Mouse (Mus musculus): ENCODE results near the gene Rpl13a. TPM values are rescaled to one million over a fixed set of nuclear protein-coding genes. Genes with fewer than 3 reads are reported as not detected.

Rpl13a gene
- polyA plus RNA-seq, 1 experiment from 2014 or later = 1,485 TPM

DNA sequence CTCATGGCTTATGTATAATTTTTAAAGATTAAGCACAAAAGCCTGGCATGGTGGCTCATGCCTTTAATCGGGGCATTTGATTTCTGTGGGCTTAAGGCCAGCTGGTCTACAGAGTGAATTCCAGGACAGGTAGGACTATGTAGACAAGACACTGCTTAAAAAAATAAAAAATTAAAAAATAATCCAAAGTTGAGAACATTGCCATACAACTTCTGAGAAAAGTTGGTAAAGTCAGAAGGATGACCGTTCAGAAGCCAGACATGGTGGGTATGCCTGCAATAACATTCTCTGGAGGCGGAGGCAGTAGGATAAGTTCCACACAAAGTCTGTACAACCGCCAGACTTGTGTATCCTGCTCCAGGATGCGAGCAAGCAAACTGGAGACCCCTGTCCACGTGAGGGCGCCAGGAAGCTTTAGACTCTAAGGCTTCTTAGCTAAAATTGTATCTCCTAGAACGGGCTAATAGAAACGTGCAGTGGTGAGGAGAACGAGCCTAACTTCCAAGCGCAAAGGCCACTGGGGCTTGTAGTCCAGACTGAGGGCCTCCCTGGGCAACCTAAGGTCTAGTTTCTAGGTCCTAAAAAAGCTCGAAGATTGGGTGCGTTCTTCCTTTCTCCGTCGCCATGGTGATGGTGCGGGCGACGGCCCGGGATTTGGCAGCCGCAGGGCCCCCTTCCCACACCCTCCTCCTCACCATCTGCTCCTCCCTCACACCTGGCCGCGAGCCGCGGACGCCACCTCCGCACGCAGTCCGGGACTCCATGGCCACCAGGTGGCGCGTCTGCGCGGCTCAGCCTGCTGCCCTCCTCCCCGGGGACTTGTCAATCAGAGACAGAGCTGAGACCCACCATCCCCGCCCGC lies 33.3 kb upstream of the Rpl13a start:
- Histone ChIP-seq H3K27me3 (ENCODE audit: control insufficient read depth, insufficient read depth, low read length) (peaks cover 10% of the 10 kb centered on the region; the same call in 1 of the 2 replicates), H3K4me2 (replicated peaks; ENCODE audit: low read depth) (peak overlapping the region; percentile 63), H3K4me1 (replicated peaks; ENCODE audit: control insufficient read depth, insufficient read depth) (peaks cover 4% of the 10 kb centered on the region; the same call in 1 of the 2 replicates), H3K9me3 (ENCODE audit: control insufficient read depth, low read length) (no peaks in the 10 kb centered on the region), H3K36me3 (ENCODE audit: control insufficient read depth, insufficient read depth, low read length) (peaks cover 2% of the 10 kb centered on the region; the same call in 1 of the 2 replicates), H3K4me3 (ENCODE audit: low read depth, low read length) (peak overlapping the region; percentile 35), H3K9ac (ENCODE audit: low read length) (0 out of 2 replicates have a peak overlapping the region, but pooled peaks have one; percentile 35), H3K27ac (replicated peaks) (0 out of 2 replicates have a peak overlapping the region, but pooled peaks have one; percentile 13)
- DNase-seq (ENCODE audit: low spot score) = peak; percentile 88
- TF ChIP-seq EP300 (optimal IDR thresholded peaks at IDR 0.05) = no peak
- TF ChIP-seq CTCF (IDR thresholded peaks at IDR 0.05; ENCODE audit: low read depth) = peak; percentile 85
- peak; percentile 74 for ATAC-seq (ENCODE audit: low FRiP score, low TSS enrichment)
- 4% methylated on average over 35 of the region's 35 CpGs for WGBS

DNA sequence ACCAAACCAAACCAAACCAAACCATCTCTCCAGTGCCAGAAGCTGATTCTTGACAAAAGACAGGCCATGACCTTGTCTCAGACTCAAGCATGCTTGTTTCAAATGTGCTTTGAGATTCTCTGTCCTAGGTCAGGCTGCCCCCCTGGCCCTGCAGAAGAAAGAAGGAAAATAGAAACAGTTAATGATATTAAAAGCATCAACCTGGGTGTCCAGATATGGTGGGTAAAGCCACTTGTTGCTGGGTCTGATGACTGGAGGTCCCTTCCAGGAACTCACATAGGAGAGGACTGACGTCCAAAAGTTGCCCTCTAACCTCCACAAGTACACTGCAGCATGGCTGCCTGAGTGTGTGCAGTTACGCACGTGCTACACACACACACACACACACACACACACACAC lies 32.3 kb upstream of the Rpl13a start:
- TF ChIP-seq EP300 (optimal IDR thresholded peaks at IDR 0.05) = no peak
- no peak for TF ChIP-seq CTCF (IDR thresholded peaks at IDR 0.05; ENCODE audit: low read depth)
- 93% methylated on average over 3 of the region's 3 CpGs for WGBS
- DNase-seq (ENCODE audit: low spot score) (no peak), ATAC-seq (ENCODE audit: low FRiP score, low TSS enrichment) (no peak)
- peaks cover 10% of the 10 kb centered on the region; the same call in 1 of the 2 replicates for H3K27me3 ChIP-seq (ENCODE audit: control insufficient read depth, insufficient read depth, low read length)
- H3K9ac ChIP-seq (ENCODE audit: low read length) = no peak overlapping the region
- no peak overlapping the region for H3K27ac ChIP-seq (replicated peaks)
- H3K9me3 ChIP-seq (ENCODE audit: control insufficient read depth, low read length) = no peaks in the 10 kb centered on the region
- peaks cover 4% of the 10 kb centered on the region; the same call in 1 of the 2 replicates for H3K4me1 ChIP-seq (replicated peaks; ENCODE audit: control insufficient read depth, insufficient read depth)
- H3K4me2 ChIP-seq (replicated peaks; ENCODE audit: low read depth) = no peak overlapping the region
- peaks cover 2% of the 10 kb centered on the region; the same call in 1 of the 2 replicates for H3K36me3 ChIP-seq (ENCODE audit: control insufficient read depth, insufficient read depth, low read length)
- no peak overlapping the region for H3K4me3 ChIP-seq (ENCODE audit: low read depth, low read length)

DNA sequence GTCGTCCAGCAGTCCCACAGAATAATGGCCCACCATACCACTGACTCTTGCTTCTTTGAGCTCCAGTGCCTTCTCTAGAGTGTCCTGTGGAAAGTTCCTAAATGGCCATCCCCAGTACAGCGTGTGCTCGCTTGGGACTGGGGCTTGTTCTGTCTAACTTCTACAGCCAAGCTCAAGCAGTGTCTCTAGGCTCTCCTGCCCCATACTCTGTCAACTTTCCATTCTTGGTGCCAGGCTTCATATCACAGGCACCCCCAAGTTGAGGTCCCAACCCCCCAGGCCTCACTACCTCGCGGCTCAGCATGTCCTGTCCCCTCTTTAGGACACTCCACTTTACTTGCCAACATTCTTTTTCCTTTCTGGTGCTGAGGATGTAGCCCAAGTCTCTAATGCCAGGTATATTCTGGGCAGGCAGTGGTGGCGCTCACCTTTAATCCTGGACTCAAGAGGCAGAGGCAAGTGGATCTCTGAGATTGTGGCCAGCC lies 31.8 kb upstream of the Rpl13a start:
- 91% methylated on average over 6 of the region's 6 CpGs for WGBS
- H3K4me1 ChIP-seq (replicated peaks; ENCODE audit: control insufficient read depth, insufficient read depth) = peaks cover 4% of the 10 kb centered on the region; the same call in 1 of the 2 replicates
- no peak overlapping the region for H3K4me3 ChIP-seq (ENCODE audit: low read depth, low read length)
- no peak overlapping the region for H3K27ac ChIP-seq (replicated peaks)
- H3K9ac ChIP-seq (ENCODE audit: low read length) = no peak overlapping the region
- peaks cover 2% of the 10 kb centered on the region; the same call in 1 of the 2 replicates for H3K36me3 ChIP-seq (ENCODE audit: control insufficient read depth, insufficient read depth, low read length)
- ATAC-seq (ENCODE audit: low FRiP score, low TSS enrichment) (no peak), DNase-seq (ENCODE audit: low spot score) (no peak)
- H3K4me2 ChIP-seq (replicated peaks; ENCODE audit: low read depth) = no peak overlapping the region
- H3K27me3 ChIP-seq (ENCODE audit: control insufficient read depth, insufficient read depth, low read length) = peaks cover 7% of the 10 kb centered on the region; the same call in 1 of the 2 replicates
- no peak for TF ChIP-seq EP300 (optimal IDR thresholded peaks at IDR 0.05)
- no peak for TF ChIP-seq CTCF (IDR thresholded peaks at IDR 0.05; ENCODE audit: low read depth)
- H3K9me3 ChIP-seq (ENCODE audit: control insufficient read depth, low read length) = no peaks in the 10 kb centered on the region

DNA sequence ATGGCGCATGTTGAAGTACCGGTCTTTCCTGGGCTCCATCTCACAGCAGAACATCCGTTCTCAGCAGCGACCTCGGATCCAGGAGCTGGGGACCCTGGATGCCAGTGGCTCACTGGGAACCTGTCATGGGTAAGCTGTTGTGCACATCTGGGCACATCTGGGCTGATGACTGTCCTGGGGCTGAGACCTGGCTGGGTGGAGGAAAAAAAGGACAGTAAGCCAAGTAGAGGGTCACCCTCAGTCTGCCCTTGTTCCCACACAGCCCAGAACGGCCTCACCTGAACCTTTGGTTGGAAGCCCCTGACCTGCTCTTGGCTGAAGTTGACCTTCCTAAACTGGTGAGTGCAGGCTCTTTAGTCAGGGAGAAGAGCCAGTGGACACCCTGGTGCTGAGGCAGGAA lies 30.4 kb upstream of the Rpl13a start:
- no peaks in the 10 kb centered on the region for H3K27me3 ChIP-seq (ENCODE audit: control insufficient read depth, insufficient read depth, low read length)
- WGBS = 85% methylated on average over 6 of the region's 6 CpGs
- peaks cover 3% of the 10 kb centered on the region; the same call in 1 of the 2 replicates for H3K4me1 ChIP-seq (replicated peaks; ENCODE audit: control insufficient read depth, insufficient read depth)
- no peak for TF ChIP-seq EP300 (optimal IDR thresholded peaks at IDR 0.05)
- TF ChIP-seq CTCF (IDR thresholded peaks at IDR 0.05; ENCODE audit: low read depth) = no peak
- no peak for DNase-seq (ENCODE audit: low spot score)
- no peak overlapping the region for H3K27ac ChIP-seq (replicated peaks)
- no peak for ATAC-seq (ENCODE audit: low FRiP score, low TSS enrichment)
- H3K36me3 ChIP-seq (ENCODE audit: control insufficient read depth, insufficient read depth, low read length) = peaks cover 2% of the 10 kb centered on the region; the same call in 1 of the 2 replicates
- no peaks in the 10 kb centered on the region for H3K9me3 ChIP-seq (ENCODE audit: control insufficient read depth, low read length)
- H3K9ac ChIP-seq (ENCODE audit: low read length) = no peak overlapping the region
- no peak overlapping the region for H3K4me3 ChIP-seq (ENCODE audit: low read depth, low read length)
- no peak overlapping the region for H3K4me2 ChIP-seq (replicated peaks; ENCODE audit: low read depth)

DNA sequence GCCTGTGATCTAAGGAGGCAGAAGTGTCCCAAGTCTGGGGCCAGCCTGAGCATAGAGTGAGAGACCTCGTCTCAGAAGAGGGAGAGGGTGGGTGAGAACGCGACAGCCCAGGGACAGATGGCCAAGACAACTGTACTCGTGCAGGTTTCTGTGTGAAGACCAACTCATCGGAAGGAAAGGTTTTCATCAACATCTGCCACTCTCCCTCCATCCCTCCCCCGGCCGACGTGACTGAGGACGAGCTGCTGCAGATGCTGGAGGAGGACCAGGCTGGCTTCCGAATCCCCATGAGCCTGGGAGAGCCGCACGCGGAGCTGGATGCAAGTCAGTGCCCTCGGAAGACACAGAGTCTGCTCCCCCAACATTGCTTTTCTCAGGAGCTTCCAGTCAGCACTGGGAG lies 28.9 kb upstream of the Rpl13a start:
- TF ChIP-seq EP300 (optimal IDR thresholded peaks at IDR 0.05) (no peak), CTCF (IDR thresholded peaks at IDR 0.05; ENCODE audit: low read depth) (no peak)

More for the DNA sequence above, 28.9 kb upstream of the Rpl13a start:
- no peaks in the 10 kb centered on the region for H3K9me3 ChIP-seq (ENCODE audit: control insufficient read depth, low read length)
- H3K27ac ChIP-seq (replicated peaks) = no peak overlapping the region
- H3K9ac ChIP-seq (ENCODE audit: low read length) = no peak overlapping the region
- H3K4me1 ChIP-seq (replicated peaks; ENCODE audit: control insufficient read depth, insufficient read depth) = no peaks in the 10 kb centered on the region; the same call in 1 of the 2 replicates
- no peak overlapping the region for H3K4me2 ChIP-seq (replicated peaks; ENCODE audit: low read depth)
- no peak overlapping the region for H3K4me3 ChIP-seq (ENCODE audit: low read depth, low read length)
- H3K27me3 ChIP-seq (ENCODE audit: control insufficient read depth, insufficient read depth, low read length) = no peaks in the 10 kb centered on the region
- DNase-seq (ENCODE audit: low spot score) (no peak), ATAC-seq (ENCODE audit: low FRiP score, low TSS enrichment) (no peak)
- peaks cover 2% of the 10 kb centered on the region; the same call in 1 of the 2 replicates for H3K36me3 ChIP-seq (ENCODE audit: control insufficient read depth, insufficient read depth, low read length)
- WGBS = 84% methylated on average over 14 of the region's 14 CpGs
